Mouse (Mus musculus): Measurements from ENCODE around the gene Gimap7. TPM values are rescaled to one million over a fixed set of nuclear protein-coding genes. Genes with fewer than 3 reads are reported as not detected.

Gimap7 gene
- polyA plus RNA-seq, 1 experiment from 2014 or later, result not detected

- no peak overlapping the region for H3K4me2 ChIP-seq (ENCODE audit: low read depth, low read length, severe bottlenecking)
- ATAC-seq (replicated peaks; ENCODE audit: low FRiP score) (no peak), DNase-seq (ENCODE audit: low spot score) (no peak)
- no peak overlapping the region for H3K27ac ChIP-seq (ENCODE audit: low read depth, low read length)
- H3K9me3 ChIP-seq (ENCODE audit: control insufficient read depth, low read length), result no peaks in the 10 kb centered on the region
- no peaks in the 10 kb centered on the region for H3K36me3 ChIP-seq (ENCODE audit: control insufficient read depth, insufficient read depth, low read length)
- H3K9ac ChIP-seq (ENCODE audit: low read length), result no peak overlapping the region
- H3K27me3 ChIP-seq (ENCODE audit: control insufficient read depth, insufficient read depth, low read length), result no peaks in the 10 kb centered on the region
- H3K4me1 ChIP-seq (replicated peaks; ENCODE audit: control insufficient read depth, insufficient read depth, low read length), result no peaks in the 10 kb centered on the region
- 59% methylated on average over 8 of the region's 8 CpGs for WGBS
- H3K4me3 ChIP-seq (ENCODE audit: low read depth, low read length), result no peak overlapping the region
Observed at GRCm38 (mm10) chr6:48732864-48733304, 14.5 kb downstream of the Gimap7 start.

GRCm38 (mm10) chr6:48733660-48734059 is 15.2 kb downstream of the Gimap7 start:
- no peaks in the 10 kb centered on the region for H3K36me3 ChIP-seq (ENCODE audit: control insufficient read depth, insufficient read depth, low read length)
- no peak overlapping the region for H3K4me3 ChIP-seq (ENCODE audit: low read depth, low read length)
- 76% methylated on average over 1 of the region's 1 CpGs for WGBS
- no peaks in the 10 kb centered on the region for H3K9me3 ChIP-seq (ENCODE audit: control insufficient read depth, low read length)
- no peak overlapping the region for H3K27ac ChIP-seq (ENCODE audit: low read depth, low read length)
- no peak overlapping the region for H3K9ac ChIP-seq (ENCODE audit: low read length)
- H3K4me1 ChIP-seq (replicated peaks; ENCODE audit: control insufficient read depth, insufficient read depth, low read length), result no peaks in the 10 kb centered on the region
- no peaks in the 10 kb centered on the region for H3K27me3 ChIP-seq (ENCODE audit: control insufficient read depth, insufficient read depth, low read length)
- DNase-seq (ENCODE audit: low spot score) (no peak), ATAC-seq (replicated peaks; ENCODE audit: low FRiP score) (no peak)
- no peak overlapping the region for H3K4me2 ChIP-seq (ENCODE audit: low read depth, low read length, severe bottlenecking)

GRCm38 (mm10) chr6:48737053-48737452 is 18.6 kb downstream of the Gimap7 start:
- Histone ChIP-seq H3K27me3 (ENCODE audit: control insufficient read depth, insufficient read depth, low read length) (peaks cover 8% of the 10 kb centered on the region; the same call in 1 of the 2 replicates), H3K9ac (ENCODE audit: low read length) (no peak overlapping the region), H3K9me3 (ENCODE audit: control insufficient read depth, low read length) (no peaks in the 10 kb centered on the region), H3K4me2 (ENCODE audit: low read depth, low read length, severe bottlenecking) (no peak overlapping the region), H3K27ac (ENCODE audit: low read depth, low read length) (no peak overlapping the region), H3K36me3 (ENCODE audit: control insufficient read depth, insufficient read depth, low read length) (no peaks in the 10 kb centered on the region), H3K4me1 (replicated peaks; ENCODE audit: control insufficient read depth, insufficient read depth, low read length) (no peaks in the 10 kb centered on the region), H3K4me3 (ENCODE audit: low read depth, low read length) (no peak overlapping the region)
- no peak for DNase-seq (ENCODE audit: low spot score)
- ATAC-seq (replicated peaks; ENCODE audit: low FRiP score), result no peak
- 84% methylated on average over 2 of the region's 2 CpGs for WGBS

GRCm38 (mm10) chr6:48737688-48738087 is 19.3 kb downstream of the Gimap7 start:
- no peak for ATAC-seq (replicated peaks; ENCODE audit: low FRiP score)
- H3K4me2 ChIP-seq (ENCODE audit: low read depth, low read length, severe bottlenecking), result no peak overlapping the region
- 86% methylated on average over 5 of the region's 5 CpGs for WGBS

GRCm38 (mm10) chr6:48738961-48739779 is 20.7 kb downstream of the Gimap7 start, which contains the start of gene Gimap1:
Gene Gimap1, plus strand, starts transcription at chr6:48739054.
- ATAC-seq (replicated peaks; ENCODE audit: low FRiP score), result no peak
- H3K27me3 ChIP-seq (ENCODE audit: control insufficient read depth, insufficient read depth, low read length), result peaks cover 20% of the 10 kb centered on the region
- no peak for DNase-seq (ENCODE audit: low spot score)
- 83% methylated on average over 15 of the region's 15 CpGs for WGBS
- no peaks in the 10 kb centered on the region for H3K4me1 ChIP-seq (replicated peaks; ENCODE audit: control insufficient read depth, insufficient read depth, low read length)
- no peaks in the 10 kb centered on the region for H3K36me3 ChIP-seq (ENCODE audit: control insufficient read depth, insufficient read depth, low read length)
- no peak within 1 kb of the TSS for H3K4me2 ChIP-seq (ENCODE audit: low read depth, low read length, severe bottlenecking)
- H3K4me3 ChIP-seq (ENCODE audit: low read depth, low read length), result no peak within 1 kb of the TSS
- H3K27ac ChIP-seq (ENCODE audit: low read depth, low read length), result no peak within 1 kb of the TSS
- H3K9ac ChIP-seq (ENCODE audit: low read length), result no peak within 1 kb of the TSS
- no peaks in the 10 kb centered on the region for H3K9me3 ChIP-seq (ENCODE audit: control insufficient read depth, low read length)

More at GRCm38 (mm10) chr6:48737688-48738087, 19.3 kb downstream of the Gimap7 start:
- no peak overlapping the region for H3K4me3 ChIP-seq (ENCODE audit: low read depth, low read length)
- H3K27ac ChIP-seq (ENCODE audit: low read depth, low read length), result no peak overlapping the region
- H3K27me3 ChIP-seq (ENCODE audit: control insufficient read depth, insufficient read depth, low read length), result peaks cover 14% of the 10 kb centered on the region
- H3K9ac ChIP-seq (ENCODE audit: low read length), result no peak overlapping the region
- H3K9me3 ChIP-seq (ENCODE audit: control insufficient read depth, low read length), result no peaks in the 10 kb centered on the region
- no peak for DNase-seq (ENCODE audit: low spot score)
- no peaks in the 10 kb centered on the region for H3K36me3 ChIP-seq (ENCODE audit: control insufficient read depth, insufficient read depth, low read length)
- no peaks in the 10 kb centered on the region for H3K4me1 ChIP-seq (replicated peaks; ENCODE audit: control insufficient read depth, insufficient read depth, low read length)

GRCm38 (mm10) chr6:48739780-48740055 is 21.3 kb downstream of the Gimap7 start:
- no peak for DNase-seq (ENCODE audit: low spot score)
- WGBS, result 93% methylated on average over 3 of the region's 3 CpGs
- Histone ChIP-seq H3K9me3 (ENCODE audit: control insufficient read depth, low read length) (no peaks in the 10 kb centered on the region), H3K27ac (ENCODE audit: low read depth, low read length) (no peak overlapping the region), H3K4me3 (ENCODE audit: low read depth, low read length) (no peak overlapping the region), H3K27me3 (ENCODE audit: control insufficient read depth, insufficient read depth, low read length) (peaks cover 21% of the 10 kb centered on the region), H3K36me3 (ENCODE audit: control insufficient read depth, insufficient read depth, low read length) (no peaks in the 10 kb centered on the region), H3K9ac (ENCODE audit: low read length) (no peak overlapping the region), H3K4me2 (ENCODE audit: low read depth, low read length, severe bottlenecking) (no peak overlapping the region), H3K4me1 (replicated peaks; ENCODE audit: control insufficient read depth, insufficient read depth, low read length) (no peaks in the 10 kb centered on the region)
- ATAC-seq (replicated peaks; ENCODE audit: low FRiP score), result no peak

- Histone ChIP-seq H3K36me3 (ENCODE audit: control insufficient read depth, insufficient read depth, low read length) (no peaks in the 10 kb centered on the region), H3K4me3 (ENCODE audit: low read depth, low read length) (no peak overlapping the region), H3K9ac (ENCODE audit: low read length) (no peak overlapping the region), H3K27me3 (ENCODE audit: control insufficient read depth, insufficient read depth, low read length) (peaks cover 21% of the 10 kb centered on the region), H3K27ac (ENCODE audit: low read depth, low read length) (no peak overlapping the region), H3K4me1 (replicated peaks; ENCODE audit: control insufficient read depth, insufficient read depth, low read length) (no peaks in the 10 kb centered on the region), H3K9me3 (ENCODE audit: control insufficient read depth, low read length) (no peaks in the 10 kb centered on the region), H3K4me2 (ENCODE audit: low read depth, low read length, severe bottlenecking) (no peak overlapping the region)
- no peak for DNase-seq (ENCODE audit: low spot score)
- ATAC-seq (replicated peaks; ENCODE audit: low FRiP score), result no peak
- WGBS, result 70% methylated on average over 3 of the region's 3 CpGs
Observed at GRCm38 (mm10) chr6:48740501-48741169, 22.2 kb downstream of the Gimap7 start.

GRCm38 (mm10) chr6:48741273-48741672 is 22.9 kb downstream of the Gimap7 start:
- no peak for ATAC-seq (replicated peaks; ENCODE audit: low FRiP score)
- H3K4me3 ChIP-seq (ENCODE audit: low read depth, low read length), result no peak overlapping the region
- WGBS, result 29% methylated on average over 3 of the region's 3 CpGs
- peaks cover 21% of the 10 kb centered on the region for H3K27me3 ChIP-seq (ENCODE audit: control insufficient read depth, insufficient read depth, low read length)
- no peaks in the 10 kb centered on the region for H3K36me3 ChIP-seq (ENCODE audit: control insufficient read depth, insufficient read depth, low read length)
- no peak overlapping the region for H3K9ac ChIP-seq (ENCODE audit: low read length)
- no peak overlapping the region for H3K4me2 ChIP-seq (ENCODE audit: low read depth, low read length, severe bottlenecking)
- H3K27ac ChIP-seq (ENCODE audit: low read depth, low read length), result no peak overlapping the region
- H3K9me3 ChIP-seq (ENCODE audit: control insufficient read depth, low read length), result no peaks in the 10 kb centered on the region
- no peaks in the 10 kb centered on the region for H3K4me1 ChIP-seq (replicated peaks; ENCODE audit: control insufficient read depth, insufficient read depth, low read length)
- no peak for DNase-seq (ENCODE audit: low spot score)
